19 mouse cellular contexts compared by ENCODE assay signal in genomic region chr16:94758606-94759005, GRCm38 (mm10).
"Had no signal": no experiment of that assay in that cellular context is flagged by ENCODE, and none has a peak within 500 bp of the region (broad histone marks: within the 10 kb centered on the region; RNA-seq: fewer than 3 reads in every experiment).

No protein-coding gene starts in this region.

- H3K9me3 ChIP-seq: midbrain, embryonic 10.5 days; midbrain, embryonic 12.5 days; neural tube, embryonic 13.5 days; neural tube, embryonic 15.5 days; stomach, embryonic 15.5 days had no signal

- H3K9ac ChIP-seq: lung, embryonic 14.5 days; midbrain, embryonic 12.5 days; neural tube, embryonic 13.5 days; neural tube, embryonic 15.5 days; stomach, embryonic 15.5 days had no signal

- H3K36me3 ChIP-seq: midbrain, embryonic 10.5 days; midbrain, embryonic 12.5 days; neural tube, embryonic 13.5 days; neural tube, embryonic 15.5 days; stomach, embryonic 15.5 days had no signal

- H3K4me3 ChIP-seq: midbrain, embryonic 10.5 days; midbrain, embryonic 12.5 days; myocyte; neural tube, embryonic 13.5 days; neural tube, embryonic 15.5 days; stomach, embryonic 15.5 days had no signal

- DNase-seq: lung, adult 18-20 months; lung, embryonic 14.5 days; lung, postnatal 10 days; lung, postnatal 4 days; midbrain, embryonic 14.5 days; retina, postnatal 1 day; right cerebral cortex, adult 18-20 months; right cerebral cortex, postnatal 25 days; right cerebral cortex, postnatal 4 days; thymus, adult 2 months; thymus, postnatal 14 days; thymus, postnatal 36 days had no signal

- H3K27me3 ChIP-seq: midbrain, embryonic 12.5 days; neural tube, embryonic 13.5 days; neural tube, embryonic 15.5 days; stomach, embryonic 15.5 days had no signal

- H3K4me1 ChIP-seq: stomach, embryonic 15.5 days had no signal

- H3K27ac ChIP-seq: midbrain, embryonic 10.5 days; midbrain, embryonic 12.5 days; neural tube, embryonic 13.5 days; neural tube, embryonic 15.5 days; stomach, embryonic 15.5 days; stomach, postnatal 0 days had no signal
